Mouse (Mus musculus): ENCODE measurements at regions not wholly inside any gene's neighbourhood (a gene's known extent, or its start where the extent isn't known, plus 50 kb on each side); places are given as distances from the start of the nearest gene placed in this dataset.

GRCm38 (mm10) chr12:12520311-12520852 is 258.4 kb downstream of the Fam49a start:
- no peak for ATAC-seq (ENCODE audit: insufficient read depth, low FRiP score)
- 94% methylated on average over 8 of the region's 8 CpGs for WGBS

GRCm38 (mm10) chr12:12518490-12519070 is 256.6 kb downstream of the Fam49a start:
- Histone ChIP-seq H3K27ac (ENCODE audit: low read length) (no peak overlapping the region), H3K36me3 (ENCODE audit: control insufficient read depth, insufficient read depth, low read length) (no peaks in the 10 kb centered on the region), H3K27me3 (ENCODE audit: control insufficient read depth, insufficient read depth, low read length) (no peaks in the 10 kb centered on the region), H3K9ac (ENCODE audit: low read length) (no peak overlapping the region), H3K4me2 (ENCODE audit: low read depth, low read length) (no peak overlapping the region), H3K4me3 (replicated peaks; ENCODE audit: low read length) (no peak overlapping the region), H3K4me1 (ENCODE audit: control insufficient read depth, insufficient read depth, low read length) (0 out of 2 replicates have a peak, but pooled peaks cover 5% of the 10 kb centered on the region), H3K9me3 (replicated peaks; ENCODE audit: control insufficient read depth, low read length) (no peaks in the 10 kb centered on the region)
- no peak for ATAC-seq (ENCODE audit: insufficient read depth, low FRiP score)
- 44% methylated on average over 5 of the region's 5 CpGs for WGBS

More at GRCm38 (mm10) chr12:12520311-12520852, 258.4 kb downstream of the Fam49a start:
- no peaks in the 10 kb centered on the region for H3K27me3 ChIP-seq (ENCODE audit: control insufficient read depth, insufficient read depth, low read length)
- 0 out of 2 replicates have a peak, but pooled peaks cover 5% of the 10 kb centered on the region for H3K4me1 ChIP-seq (ENCODE audit: control insufficient read depth, insufficient read depth, low read length)
- H3K9me3 ChIP-seq (replicated peaks; ENCODE audit: control insufficient read depth, low read length) = no peaks in the 10 kb centered on the region
- H3K9ac ChIP-seq (ENCODE audit: low read length) = no peak overlapping the region
- H3K36me3 ChIP-seq (ENCODE audit: control insufficient read depth, insufficient read depth, low read length) = no peaks in the 10 kb centered on the region
- H3K4me2 ChIP-seq (ENCODE audit: low read depth, low read length) = no peak overlapping the region
- H3K27ac ChIP-seq (ENCODE audit: low read length) = no peak overlapping the region
- no peak overlapping the region for H3K4me3 ChIP-seq (replicated peaks; ENCODE audit: low read length)

GRCm38 (mm10) chr12:12517020-12517419 is 255.1 kb downstream of the Fam49a start:
- ATAC-seq (ENCODE audit: insufficient read depth, low FRiP score) = peak; percentile 37; the same call in 1 of the 2 replicates

GRCm38 (mm10) chr12:12510764-12511163 is 248.8 kb downstream of the Fam49a start:
- H3K27me3 ChIP-seq (ENCODE audit: control insufficient read depth, insufficient read depth, low read length) = no peaks in the 10 kb centered on the region
- H3K36me3 ChIP-seq (ENCODE audit: control insufficient read depth, insufficient read depth, low read length) = no peaks in the 10 kb centered on the region
- no peak overlapping the region for H3K27ac ChIP-seq (ENCODE audit: low read length)
- H3K9ac ChIP-seq (ENCODE audit: low read length) = no peak overlapping the region
- no peak overlapping the region for H3K4me2 ChIP-seq (ENCODE audit: low read depth, low read length)
- no peak for ATAC-seq (ENCODE audit: insufficient read depth, low FRiP score)
- H3K4me1 ChIP-seq (ENCODE audit: control insufficient read depth, insufficient read depth, low read length) = 0 out of 2 replicates have a peak, but pooled peaks cover 3% of the 10 kb centered on the region
- no peak overlapping the region for H3K4me3 ChIP-seq (replicated peaks; ENCODE audit: low read length)
- H3K9me3 ChIP-seq (replicated peaks; ENCODE audit: control insufficient read depth, low read length) = no peaks in the 10 kb centered on the region

More at GRCm38 (mm10) chr12:12517020-12517419, 255.1 kb downstream of the Fam49a start:
- H3K9me3 ChIP-seq (replicated peaks; ENCODE audit: control insufficient read depth, low read length) = no peaks in the 10 kb centered on the region
- no peaks in the 10 kb centered on the region for H3K36me3 ChIP-seq (ENCODE audit: control insufficient read depth, insufficient read depth, low read length)
- H3K4me2 ChIP-seq (ENCODE audit: low read depth, low read length) = no peak overlapping the region
- 73% methylated on average over 4 of the region's 4 CpGs for WGBS
- H3K4me1 ChIP-seq (ENCODE audit: control insufficient read depth, insufficient read depth, low read length) = 0 out of 2 replicates have a peak, but pooled peaks cover 5% of the 10 kb centered on the region
- H3K9ac ChIP-seq (ENCODE audit: low read length) = no peak overlapping the region
- no peak overlapping the region for H3K27ac ChIP-seq (ENCODE audit: low read length)
- no peaks in the 10 kb centered on the region for H3K27me3 ChIP-seq (ENCODE audit: control insufficient read depth, insufficient read depth, low read length)
- no peak overlapping the region for H3K4me3 ChIP-seq (replicated peaks; ENCODE audit: low read length)

GRCm38 (mm10) chr12:12509164-12509937 is 247.4 kb downstream of the Fam49a start:
- peak; percentile 94 for ATAC-seq (ENCODE audit: insufficient read depth, low FRiP score)
- Histone ChIP-seq H3K4me1 (ENCODE audit: control insufficient read depth, insufficient read depth, low read length) (0 out of 2 replicates have a peak, but pooled peaks cover 3% of the 10 kb centered on the region), H3K4me2 (ENCODE audit: low read depth, low read length) (no peak overlapping the region), H3K4me3 (replicated peaks; ENCODE audit: low read length) (no peak overlapping the region), H3K27ac (ENCODE audit: low read length) (peak overlapping the region; percentile 80), H3K9me3 (replicated peaks; ENCODE audit: control insufficient read depth, low read length) (no peaks in the 10 kb centered on the region), H3K27me3 (ENCODE audit: control insufficient read depth, insufficient read depth, low read length) (no peaks in the 10 kb centered on the region), H3K9ac (ENCODE audit: low read length) (no peak overlapping the region), H3K36me3 (ENCODE audit: control insufficient read depth, insufficient read depth, low read length) (no peaks in the 10 kb centered on the region)
- WGBS = 29% methylated on average over 9 of the region's 9 CpGs

GRCm38 (mm10) chr12:12508487-12509125 is 246.7 kb downstream of the Fam49a start:
- 57% methylated on average over 9 of the region's 9 CpGs for WGBS
- H3K9ac ChIP-seq (ENCODE audit: low read length) = no peak overlapping the region
- H3K9me3 ChIP-seq (replicated peaks; ENCODE audit: control insufficient read depth, low read length) = no peaks in the 10 kb centered on the region
- no peak overlapping the region for H3K4me3 ChIP-seq (replicated peaks; ENCODE audit: low read length)
- H3K36me3 ChIP-seq (ENCODE audit: control insufficient read depth, insufficient read depth, low read length) = no peaks in the 10 kb centered on the region
- ATAC-seq (ENCODE audit: insufficient read depth, low FRiP score) = no peak
- H3K27ac ChIP-seq (ENCODE audit: low read length) = peak overlapping the region; percentile 5; the same call in 1 of the 2 replicates
- no peak overlapping the region for H3K4me2 ChIP-seq (ENCODE audit: low read depth, low read length)
- H3K27me3 ChIP-seq (ENCODE audit: control insufficient read depth, insufficient read depth, low read length) = no peaks in the 10 kb centered on the region
- 0 out of 2 replicates have a peak, but pooled peaks cover 3% of the 10 kb centered on the region for H3K4me1 ChIP-seq (ENCODE audit: control insufficient read depth, insufficient read depth, low read length)

- Histone ChIP-seq H3K4me3 (replicated peaks; ENCODE audit: low read length) (no peak overlapping the region), H3K27me3 (ENCODE audit: control insufficient read depth, insufficient read depth, low read length) (no peaks in the 10 kb centered on the region), H3K4me2 (ENCODE audit: low read depth, low read length) (no peak overlapping the region), H3K27ac (ENCODE audit: low read length) (no peak overlapping the region), H3K36me3 (ENCODE audit: control insufficient read depth, insufficient read depth, low read length) (no peaks in the 10 kb centered on the region), H3K9me3 (replicated peaks; ENCODE audit: control insufficient read depth, low read length) (no peaks in the 10 kb centered on the region), H3K4me1 (ENCODE audit: control insufficient read depth, insufficient read depth, low read length) (0 out of 2 replicates have a peak, but pooled peaks cover 3% of the 10 kb centered on the region), H3K9ac (ENCODE audit: low read length) (no peak overlapping the region)
- no peak for ATAC-seq (ENCODE audit: insufficient read depth, low FRiP score)
- 72% methylated on average over 3 of the region's 3 CpGs for WGBS
These were observed 244.7 kb downstream of the Fam49a start for GRCm38 (mm10) chr12:12506671-12507070.

- H3K36me3 ChIP-seq (ENCODE audit: control insufficient read depth, insufficient read depth, low read length) = no peaks in the 10 kb centered on the region
- H3K27ac ChIP-seq (ENCODE audit: low read length) = no peak overlapping the region
- no peak overlapping the region for H3K4me3 ChIP-seq (replicated peaks; ENCODE audit: low read length)
- no peaks in the 10 kb centered on the region for H3K9me3 ChIP-seq (replicated peaks; ENCODE audit: control insufficient read depth, low read length)
- H3K9ac ChIP-seq (ENCODE audit: low read length) = no peak overlapping the region
- H3K4me1 ChIP-seq (ENCODE audit: control insufficient read depth, insufficient read depth, low read length) = 0 out of 2 replicates have a peak, but pooled peaks cover 3% of the 10 kb centered on the region
- ATAC-seq (ENCODE audit: insufficient read depth, low FRiP score) = no peak
- H3K4me2 ChIP-seq (ENCODE audit: low read depth, low read length) = no peak overlapping the region
- WGBS = 65% methylated on average over 4 of the region's 4 CpGs
- H3K27me3 ChIP-seq (ENCODE audit: control insufficient read depth, insufficient read depth, low read length) = no peaks in the 10 kb centered on the region
These were observed 243.7 kb downstream of the Fam49a start for GRCm38 (mm10) chr12:12505590-12505989.

Data from stomach, embryonic 16.5 days (tissue).